Mouse (Mus musculus): ENCODE measurements at regions not wholly inside any gene's neighbourhood (a gene's known extent, or its start where the extent isn't known, plus 50 kb on each side); places are given as distances from the start of the nearest gene placed in this dataset.

DNA sequence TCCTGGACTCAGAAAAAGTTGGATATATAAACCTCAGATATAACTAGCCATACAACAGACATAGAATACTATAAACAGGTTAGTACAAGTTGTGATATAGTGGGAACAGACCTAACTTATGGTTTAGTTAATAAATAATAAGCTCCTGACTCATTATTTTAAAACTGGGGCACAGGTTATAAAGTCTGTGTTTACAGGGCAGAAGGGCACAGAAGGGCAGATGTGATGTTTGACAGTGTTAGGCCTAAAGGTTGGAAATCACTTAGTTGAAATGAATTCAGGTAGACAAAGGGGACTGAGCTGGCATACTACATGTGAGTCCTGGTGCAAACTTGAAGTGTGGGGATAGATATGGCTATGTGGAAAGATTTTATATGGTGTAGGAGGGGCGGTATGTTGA, 128.2 kb upstream of the Manea start:
- no peaks in the 10 kb centered on the region for H3K36me3 ChIP-seq (replicated peaks; ENCODE audit: control insufficient read depth, insufficient read depth, low read depth)
- H3K9ac ChIP-seq (replicated peaks), result no peak overlapping the region
- H3K9me3 ChIP-seq (ENCODE audit: control insufficient read depth, low read length), result no peaks in the 10 kb centered on the region
- no peak for TF ChIP-seq CTCF (IDR thresholded peaks at IDR 0.05; ENCODE audit: low read depth)
- TF ChIP-seq EP300 (IDR thresholded peaks at IDR 0.05; ENCODE audit: low read depth), result no peak
- DNase-seq (ENCODE audit: low read depth in 3 of 3, low spot score in 3 of 3) (no peak), ATAC-seq (ENCODE audit: insufficient read depth) (no peak)
- H3K4me1 ChIP-seq (replicated peaks; ENCODE audit: control insufficient read depth in 2 of 2, insufficient read depth in 2 of 2, low read length in 1 of 2), result no peaks in the 10 kb centered on the region
- H3K27ac ChIP-seq, result no peak overlapping the region
- H3K4me3 ChIP-seq (ENCODE audit: insufficient read depth in 1 of 2, low read depth in 2 of 2, low read length in 2 of 2), result no peak overlapping the region
- H3K27me3 ChIP-seq (ENCODE audit: control insufficient read depth, insufficient read depth, low read length), result no peaks in the 10 kb centered on the region
- H3K4me2 ChIP-seq (ENCODE audit: low read depth), result no peak overlapping the region
- 61% methylated on average over 1 of the region's 1 CpGs for WGBS (ENCODE audit: insufficient replicate concordance)

DNA sequence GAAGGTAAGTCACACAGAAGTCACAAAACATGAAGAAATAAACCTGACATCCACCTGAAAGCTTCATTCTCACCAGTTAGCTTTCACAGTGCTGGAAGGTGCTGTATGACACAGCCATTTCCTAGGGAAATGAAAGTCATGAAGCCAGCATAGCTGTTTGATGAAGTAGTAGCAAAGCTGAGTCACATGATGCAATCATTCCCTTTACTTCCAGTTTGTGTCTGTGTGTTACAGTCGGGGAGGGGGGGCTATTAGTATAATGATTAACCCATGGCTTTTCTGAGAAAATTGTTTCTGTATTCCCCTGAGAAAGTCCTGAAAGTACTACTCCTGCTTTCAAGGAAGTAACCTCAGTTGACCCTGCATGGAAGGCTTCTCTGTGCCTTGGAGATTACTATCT, 94.8 kb upstream of the Manea start:
- TF ChIP-seq CTCF (IDR thresholded peaks at IDR 0.05; ENCODE audit: low read depth) (no peak), EP300 (IDR thresholded peaks at IDR 0.05; ENCODE audit: low read depth) (no peak)
- Histone ChIP-seq H3K27ac (no peak overlapping the region), H3K27me3 (ENCODE audit: control insufficient read depth, insufficient read depth, low read length) (no peaks in the 10 kb centered on the region), H3K4me1 (replicated peaks; ENCODE audit: control insufficient read depth in 2 of 2, insufficient read depth in 2 of 2, low read length in 1 of 2) (no peaks in the 10 kb centered on the region), H3K9ac (replicated peaks) (no peak overlapping the region), H3K9me3 (ENCODE audit: control insufficient read depth, low read length) (no peaks in the 10 kb centered on the region), H3K36me3 (replicated peaks; ENCODE audit: control insufficient read depth, insufficient read depth, low read depth) (no peaks in the 10 kb centered on the region), H3K4me2 (ENCODE audit: low read depth) (no peak overlapping the region), H3K4me3 (ENCODE audit: insufficient read depth in 1 of 2, low read depth in 2 of 2, low read length in 2 of 2) (no peak overlapping the region)
- DNase-seq (ENCODE audit: low read depth in 3 of 3, low spot score in 3 of 3) (no peak), ATAC-seq (ENCODE audit: insufficient read depth) (no peak)
- WGBS (ENCODE audit: insufficient replicate concordance), result 25% methylated on average over 1 of the region's 1 CpGs

DNA sequence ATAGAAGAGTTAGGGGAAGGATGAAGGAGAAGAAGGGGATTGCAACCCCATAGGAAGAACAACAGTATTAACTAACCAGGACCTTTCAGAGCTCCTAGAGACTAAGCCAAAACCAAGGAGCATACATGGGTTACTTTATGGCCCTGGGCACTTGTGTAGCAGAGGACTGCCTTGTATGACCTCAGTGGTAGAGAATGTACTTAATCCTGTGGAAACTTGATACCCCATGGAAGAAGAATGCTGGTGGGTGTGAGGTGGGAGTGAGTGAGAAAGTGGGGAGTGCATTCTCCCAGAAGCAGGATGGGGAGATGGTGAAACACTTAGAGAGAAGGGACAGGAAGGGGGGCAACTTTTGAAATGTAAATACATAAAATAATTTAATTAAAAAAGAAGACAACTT, 75.4 kb upstream of the Manea start:
- no peaks in the 10 kb centered on the region for H3K36me3 ChIP-seq (replicated peaks; ENCODE audit: control insufficient read depth, insufficient read depth, low read depth)
- no peak for DNase-seq (ENCODE audit: low read depth in 3 of 3, low spot score in 3 of 3)
- H3K4me1 ChIP-seq (replicated peaks; ENCODE audit: control insufficient read depth in 2 of 2, insufficient read depth in 2 of 2, low read length in 1 of 2), result no peaks in the 10 kb centered on the region
- no peak overlapping the region for H3K27ac ChIP-seq
- H3K4me2 ChIP-seq (ENCODE audit: low read depth), result no peak overlapping the region
- ATAC-seq (ENCODE audit: insufficient read depth), result no peak
- no peaks in the 10 kb centered on the region for H3K27me3 ChIP-seq (ENCODE audit: control insufficient read depth, insufficient read depth, low read length)
- TF ChIP-seq CTCF (IDR thresholded peaks at IDR 0.05; ENCODE audit: low read depth) (no peak), EP300 (IDR thresholded peaks at IDR 0.05; ENCODE audit: low read depth) (no peak)
- H3K4me3 ChIP-seq (ENCODE audit: insufficient read depth in 1 of 2, low read depth in 2 of 2, low read length in 2 of 2), result no peak overlapping the region
- no peaks in the 10 kb centered on the region for H3K9me3 ChIP-seq (ENCODE audit: control insufficient read depth, low read length)
- no peak overlapping the region for H3K9ac ChIP-seq (replicated peaks)

DNA sequence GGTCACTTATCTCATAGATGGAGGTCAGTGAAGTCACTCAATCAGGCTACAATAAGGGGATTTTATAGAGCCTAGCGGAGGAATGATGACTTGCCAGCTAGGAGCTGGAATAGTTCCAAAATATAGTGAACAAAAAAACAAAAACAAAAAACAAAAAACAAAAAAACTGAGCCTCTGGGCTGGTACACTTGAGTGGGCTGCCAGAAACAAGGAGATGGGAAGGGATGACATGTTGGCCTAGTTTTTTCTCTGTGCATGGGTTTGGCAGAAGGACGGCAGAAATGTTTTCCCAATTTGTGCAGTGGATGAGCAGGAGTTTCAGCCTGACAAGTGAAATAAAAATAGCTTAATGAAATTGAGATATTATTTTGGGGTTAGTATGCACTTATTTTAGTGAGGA, 57.6 kb upstream of the Manea start:
- Histone ChIP-seq H3K27ac (no peak overlapping the region), H3K9ac (replicated peaks) (no peak overlapping the region), H3K4me2 (ENCODE audit: low read depth) (no peak overlapping the region), H3K36me3 (replicated peaks; ENCODE audit: control insufficient read depth, insufficient read depth, low read depth) (no peaks in the 10 kb centered on the region), H3K4me3 (ENCODE audit: insufficient read depth in 1 of 2, low read depth in 2 of 2, low read length in 2 of 2) (no peak overlapping the region), H3K4me1 (replicated peaks; ENCODE audit: control insufficient read depth in 2 of 2, insufficient read depth in 2 of 2, low read length in 1 of 2) (no peaks in the 10 kb centered on the region), H3K27me3 (ENCODE audit: control insufficient read depth, insufficient read depth, low read length) (no peaks in the 10 kb centered on the region), H3K9me3 (ENCODE audit: control insufficient read depth, low read length) (no peaks in the 10 kb centered on the region)
- WGBS (ENCODE audit: insufficient replicate concordance), result 70% methylated on average over 2 of the region's 2 CpGs
- ATAC-seq (ENCODE audit: insufficient read depth) (no peak), DNase-seq (ENCODE audit: low read depth in 3 of 3, low spot score in 3 of 3) (no peak)
- TF ChIP-seq EP300 (IDR thresholded peaks at IDR 0.05; ENCODE audit: low read depth) (no peak), CTCF (IDR thresholded peaks at IDR 0.05; ENCODE audit: low read depth) (no peak)

DNA sequence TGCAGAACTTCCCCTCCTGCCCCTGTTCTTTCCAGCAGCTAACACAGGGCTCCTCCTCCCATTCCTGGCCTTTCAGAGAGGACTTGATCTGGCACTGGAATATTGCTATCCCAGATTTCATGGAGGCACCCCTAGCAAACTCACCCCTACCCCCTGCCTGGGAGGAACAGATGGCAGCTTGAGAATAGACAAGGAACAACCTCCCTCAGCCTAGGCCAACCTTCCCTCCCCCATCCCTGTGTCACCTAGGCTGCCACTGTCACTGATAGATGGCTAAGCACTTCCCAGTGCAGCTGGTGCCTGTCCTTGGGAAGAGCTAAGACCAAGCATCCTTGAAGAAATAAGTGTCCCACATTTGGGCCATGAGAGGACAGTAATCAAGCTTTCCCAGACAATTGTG, 55.5 kb upstream of the Manea start:
- ATAC-seq (ENCODE audit: insufficient read depth) (no peak), DNase-seq (ENCODE audit: low read depth in 3 of 3, low spot score in 3 of 3) (no peak)
- TF ChIP-seq EP300 (IDR thresholded peaks at IDR 0.05; ENCODE audit: low read depth) (no peak), CTCF (IDR thresholded peaks at IDR 0.05; ENCODE audit: low read depth) (no peak)
- Histone ChIP-seq H3K4me3 (ENCODE audit: insufficient read depth in 1 of 2, low read depth in 2 of 2, low read length in 2 of 2) (no peak overlapping the region), H3K9me3 (ENCODE audit: control insufficient read depth, low read length) (no peaks in the 10 kb centered on the region), H3K27me3 (ENCODE audit: control insufficient read depth, insufficient read depth, low read length) (no peaks in the 10 kb centered on the region), H3K9ac (replicated peaks) (no peak overlapping the region), H3K4me1 (replicated peaks; ENCODE audit: control insufficient read depth in 2 of 2, insufficient read depth in 2 of 2, low read length in 1 of 2) (no peaks in the 10 kb centered on the region), H3K36me3 (replicated peaks; ENCODE audit: control insufficient read depth, insufficient read depth, low read depth) (no peaks in the 10 kb centered on the region), H3K4me2 (ENCODE audit: low read depth) (no peak overlapping the region), H3K27ac (no peak overlapping the region)

Data from liver, embryonic 14.5 days (tissue).